Mouse (Mus musculus): ENCODE measurements around the gene Adamts17.

DNA sequence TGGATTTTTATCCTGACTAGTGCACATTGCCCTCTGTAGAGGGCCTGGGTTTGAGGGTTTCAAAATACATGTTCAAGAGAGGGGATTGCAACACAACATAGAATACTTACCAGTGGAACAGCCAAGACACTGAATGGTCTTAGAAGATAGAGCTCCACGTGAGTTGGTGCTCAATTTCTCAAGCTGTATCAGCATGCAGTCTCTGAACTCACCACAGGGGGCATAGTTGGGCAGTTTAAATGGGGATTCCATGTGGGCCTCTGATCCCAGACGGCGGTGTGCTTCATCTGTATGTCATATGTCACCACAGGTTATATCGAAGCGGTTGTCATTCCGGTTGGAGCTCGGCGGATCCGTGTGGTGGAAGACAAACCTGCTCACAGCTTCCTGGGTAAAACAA, 222.2 kb downstream of the Adamts17 start:
- TF ChIP-seq CTCF (IDR thresholded peaks at IDR 0.05; ENCODE audit: control insufficient read depth, insufficient read depth, insufficient replicate concordance, low read depth, low read length) = peak; percentile 49; the same call in 1 of the 2 replicates
- TF ChIP-seq POLR2A (IDR thresholded peaks at IDR 0.05; ENCODE audit: control insufficient read depth, low read depth, low read length) = no peak
